Mouse (Mus musculus): ENCODE data around the gene Rptor. TPM values are rescaled to one million over a fixed set of nuclear protein-coding genes. Genes with fewer than 3 reads are reported as not detected.
A peak's percentile ranks its signal among the peaks of the same experiment; 100 is the strongest.

Rptor gene
- polyA plus RNA-seq, 1 experiment, result 34.4 TPM

GRCm38 (mm10) chr11:119630329-119630728 is 27.6 kb downstream of the Rptor start:
- TF ChIP-seq POLR2A (IDR thresholded peaks at IDR 0.05; ENCODE audit: borderline replicate concordance, extremely low read depth, insufficient read depth, insufficient read length, poor library complexity, severe bottlenecking) (no peak), CTCF (IDR thresholded peaks at IDR 0.05; ENCODE audit: borderline replicate concordance, extremely low read depth, insufficient read depth, insufficient read length) (no peak)
- DNase-seq (ENCODE audit: low read depth), result no peak

GRCm38 (mm10) chr11:119631222-119631870 is 28.6 kb downstream of the Rptor start:
- TF ChIP-seq CTCF (IDR thresholded peaks at IDR 0.05; ENCODE audit: borderline replicate concordance, extremely low read depth, insufficient read depth, insufficient read length), result no peak
- TF ChIP-seq POLR2A (IDR thresholded peaks at IDR 0.05; ENCODE audit: borderline replicate concordance, extremely low read depth, insufficient read depth, insufficient read length, poor library complexity, severe bottlenecking), result no peak
- no peak for DNase-seq (ENCODE audit: low read depth)

GRCm38 (mm10) chr11:119636371-119636883 is 33.7 kb downstream of the Rptor start:
- DNase-seq (ENCODE audit: low read depth), result no peak
- TF ChIP-seq POLR2A (IDR thresholded peaks at IDR 0.05; ENCODE audit: borderline replicate concordance, extremely low read depth, insufficient read depth, insufficient read length, poor library complexity, severe bottlenecking), result no peak
- TF ChIP-seq CTCF (IDR thresholded peaks at IDR 0.05; ENCODE audit: borderline replicate concordance, extremely low read depth, insufficient read depth, insufficient read length), result no peak

GRCm38 (mm10) chr11:119637519-119637918 is 34.8 kb downstream of the Rptor start:
- TF ChIP-seq CTCF (IDR thresholded peaks at IDR 0.05; ENCODE audit: borderline replicate concordance, extremely low read depth, insufficient read depth, insufficient read length) (peak; percentile 49), POLR2A (IDR thresholded peaks at IDR 0.05; ENCODE audit: borderline replicate concordance, extremely low read depth, insufficient read depth, insufficient read length, poor library complexity, severe bottlenecking) (no peak)
- peak; percentile 26 for DNase-seq (ENCODE audit: low read depth)

DNA sequence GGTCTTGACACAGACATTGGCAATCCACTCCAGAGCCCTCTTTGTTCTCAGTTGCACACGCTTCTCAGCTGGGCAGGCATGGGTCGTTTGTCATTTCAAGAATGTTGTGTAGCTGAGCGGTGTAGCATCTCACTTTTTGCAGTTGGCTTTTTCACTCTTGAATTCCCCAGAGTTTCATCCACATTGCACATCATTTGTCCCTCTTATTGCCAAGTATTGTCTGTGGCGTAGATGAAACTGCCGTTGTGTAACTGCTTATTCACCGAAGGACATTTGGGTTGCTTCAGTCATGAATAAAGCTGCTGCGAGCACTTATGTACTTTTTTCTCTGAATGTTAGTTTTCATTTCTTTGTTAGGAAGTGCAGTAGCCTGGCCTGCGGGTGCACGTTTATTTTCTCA is 37.8 kb downstream of the Rptor start:
- no peak for TF ChIP-seq POLR2A (IDR thresholded peaks at IDR 0.05; ENCODE audit: borderline replicate concordance, extremely low read depth, insufficient read depth, insufficient read length, poor library complexity, severe bottlenecking)
- no peak for TF ChIP-seq CTCF (IDR thresholded peaks at IDR 0.05; ENCODE audit: borderline replicate concordance, extremely low read depth, insufficient read depth, insufficient read length)
- DNase-seq (ENCODE audit: low read depth), result no peak

- TF ChIP-seq CTCF (IDR thresholded peaks at IDR 0.05; ENCODE audit: borderline replicate concordance, extremely low read depth, insufficient read depth, insufficient read length), result no peak
- TF ChIP-seq POLR2A (IDR thresholded peaks at IDR 0.05; ENCODE audit: borderline replicate concordance, extremely low read depth, insufficient read depth, insufficient read length, poor library complexity, severe bottlenecking), result no peak
- no peak for DNase-seq (ENCODE audit: low read depth)
Measured at GRCm38 (mm10) chr11:119641831-119642381, 39.2 kb downstream of the Rptor start.

- no peak for DNase-seq (ENCODE audit: low read depth)
- TF ChIP-seq POLR2A (IDR thresholded peaks at IDR 0.05; ENCODE audit: borderline replicate concordance, extremely low read depth, insufficient read depth, insufficient read length, poor library complexity, severe bottlenecking) (no peak), CTCF (IDR thresholded peaks at IDR 0.05; ENCODE audit: borderline replicate concordance, extremely low read depth, insufficient read depth, insufficient read length) (no peak)
Measured at GRCm38 (mm10) chr11:119643347-119643746, 40.6 kb downstream of the Rptor start.

GRCm38 (mm10) chr11:119644140-119644539 is 41.4 kb downstream of the Rptor start:
- TF ChIP-seq CTCF (IDR thresholded peaks at IDR 0.05; ENCODE audit: borderline replicate concordance, extremely low read depth, insufficient read depth, insufficient read length), result no peak
- TF ChIP-seq POLR2A (IDR thresholded peaks at IDR 0.05; ENCODE audit: borderline replicate concordance, extremely low read depth, insufficient read depth, insufficient read length, poor library complexity, severe bottlenecking), result no peak
- no peak for DNase-seq (ENCODE audit: low read depth)

- no peak for TF ChIP-seq POLR2A (IDR thresholded peaks at IDR 0.05; ENCODE audit: borderline replicate concordance, extremely low read depth, insufficient read depth, insufficient read length, poor library complexity, severe bottlenecking)
- DNase-seq (ENCODE audit: low read depth), result peak; percentile 70
Measured at GRCm38 (mm10) chr11:119644612-119645379, 42.1 kb downstream of the Rptor start.

DNA sequence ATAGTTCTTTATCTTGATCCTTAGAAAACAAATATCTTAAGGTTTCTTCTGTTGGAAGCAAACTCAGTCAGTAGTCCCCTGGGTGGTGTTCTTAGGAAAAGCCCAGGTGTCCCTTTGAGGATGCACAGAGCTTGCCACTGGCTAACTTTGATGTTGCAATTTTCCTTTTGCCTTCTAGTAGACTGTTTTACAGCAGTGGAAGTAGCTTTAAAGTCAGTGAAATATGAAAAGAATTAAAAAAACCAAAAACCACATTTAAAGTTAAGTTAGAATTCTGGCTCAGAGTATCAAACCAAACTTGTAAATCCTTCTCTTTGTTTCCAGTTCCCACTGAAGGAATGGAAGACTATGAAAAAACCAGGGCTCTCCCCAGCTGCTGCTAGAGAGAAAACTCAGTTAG is 47.8 kb downstream of the Rptor start:
- TF ChIP-seq POLR2A (IDR thresholded peaks at IDR 0.05; ENCODE audit: borderline replicate concordance, extremely low read depth, insufficient read depth, insufficient read length, poor library complexity, severe bottlenecking) (no peak), CTCF (IDR thresholded peaks at IDR 0.05; ENCODE audit: borderline replicate concordance, extremely low read depth, insufficient read depth, insufficient read length) (no peak)
- no peak for DNase-seq (ENCODE audit: low read depth)

GRCm38 (mm10) chr11:119653336-119653735 is 50.6 kb downstream of the Rptor start:
- TF ChIP-seq POLR2A (IDR thresholded peaks at IDR 0.05; ENCODE audit: borderline replicate concordance, extremely low read depth, insufficient read depth, insufficient read length, poor library complexity, severe bottlenecking), result no peak
- TF ChIP-seq CTCF (IDR thresholded peaks at IDR 0.05; ENCODE audit: borderline replicate concordance, extremely low read depth, insufficient read depth, insufficient read length), result no peak
- DNase-seq (ENCODE audit: low read depth), result no peak
